17 mouse cellular contexts compared by ENCODE assay signal in the genomic region with DNA sequence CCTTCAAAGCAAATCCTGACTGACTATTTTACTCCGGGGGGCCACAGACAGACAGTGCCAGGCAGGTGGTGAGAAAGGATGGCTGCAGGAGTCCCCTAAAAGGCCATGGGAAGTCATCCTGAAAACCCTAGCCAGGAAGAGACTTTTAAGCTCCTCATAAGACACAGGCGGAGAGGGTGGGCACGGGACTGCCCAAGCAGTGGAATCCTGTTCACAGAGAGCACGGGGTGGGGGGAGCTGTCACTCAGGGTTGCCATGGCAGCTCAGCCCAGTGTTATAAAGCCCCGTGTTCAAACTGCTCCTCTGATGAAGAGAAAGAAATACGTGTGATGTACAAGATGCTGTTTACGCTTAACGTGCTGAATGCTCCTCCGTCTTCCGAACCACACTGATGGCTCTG.
A peak's percentile ranks its signal among the peaks of the same experiment; 100 is the strongest.
DNase-seq lines count a peak whose midpoint lies in the region; ATAC-seq and TF ChIP-seq lines count a peak whose summit lies in the region.
"Had no signal": no experiment of that assay in that cellular context is flagged by ENCODE, and none has a peak within 500 bp of the region (broad histone marks: within the 10 kb centered on the region; RNA-seq: fewer than 3 reads in every experiment).

No protein-coding gene starts in this region.

- H3K9me3 ChIP-seq in hindbrain, embryonic 10.5 days: no peaks in the 10 kb centered on the region
- H3K9me3 ChIP-seq in hindbrain, postnatal 0 days (ENCODE audit: low read length): no peaks in the 10 kb centered on the region
- H3K9me3 ChIP-seq in embryonic facial prominence, embryonic 10.5 days: no peaks in the 10 kb centered on the region; the same call in 1 of the 2 replicates
- no peaks in the 10 kb centered on the region for H3K9me3 ChIP-seq in hindbrain, embryonic 12.5 days (replicated peaks)
- H3K9me3 ChIP-seq in midbrain, embryonic 16.5 days (replicated peaks; ENCODE audit: control insufficient read depth, low read length, poor library complexity, severe bottlenecking): no peaks in the 10 kb centered on the region
- H3K9me3 ChIP-seq: limb, embryonic 10.5 days; liver, embryonic 13.5 days; stomach, embryonic 15.5 days had no signal

- no peak overlapping the region for H3K9ac ChIP-seq in hindbrain, postnatal 0 days (replicated peaks; ENCODE audit: low read length)
- H3K9ac ChIP-seq in hindbrain, embryonic 12.5 days: no peak overlapping the region
- no peak overlapping the region for H3K9ac ChIP-seq in midbrain, embryonic 16.5 days (ENCODE audit: low read depth, low read length)
- H3K9ac ChIP-seq: liver, embryonic 13.5 days; stomach, embryonic 15.5 days had no signal

- no peak overlapping the region for H3K4me3 ChIP-seq in hindbrain, embryonic 10.5 days
- H3K4me3 ChIP-seq in hindbrain, postnatal 0 days (ENCODE audit: low read length): no peak overlapping the region
- no peak overlapping the region for H3K4me3 ChIP-seq in embryonic facial prominence, embryonic 10.5 days
- H3K4me3 ChIP-seq in hindbrain, embryonic 12.5 days: no peak overlapping the region
- H3K4me3 ChIP-seq in midbrain, embryonic 16.5 days (ENCODE audit: low read depth, low read length): no peak overlapping the region
- H3K4me3 ChIP-seq: limb, embryonic 10.5 days; liver, embryonic 13.5 days; stomach, embryonic 15.5 days had no signal

- no peak for TF ChIP-seq CTCF in hindbrain, postnatal 0 days (IDR thresholded peaks at IDR 0.05; ENCODE audit: low read depth)

- no peaks in the 10 kb centered on the region for H3K36me3 ChIP-seq in hindbrain, embryonic 10.5 days
- no peaks in the 10 kb centered on the region for H3K36me3 ChIP-seq in hindbrain, postnatal 0 days (ENCODE audit: insufficient read depth, low read length)
- H3K36me3 ChIP-seq in embryonic facial prominence, embryonic 10.5 days (replicated peaks): no peaks in the 10 kb centered on the region
- no peaks in the 10 kb centered on the region for H3K36me3 ChIP-seq in hindbrain, embryonic 12.5 days
- H3K36me3 ChIP-seq in midbrain, embryonic 16.5 days (ENCODE audit: control insufficient read depth, insufficient read depth, low read length): no peaks in the 10 kb centered on the region
- H3K36me3 ChIP-seq: limb, embryonic 10.5 days; liver, embryonic 13.5 days; stomach, embryonic 15.5 days had no signal

- peak; percentile 48 for DNase-seq in hindbrain, embryonic 10.5 days (ENCODE audit: low spot score)
- DNase-seq in hindbrain, postnatal 0 days (ENCODE audit: low spot score): no peak
- DNase-seq in embryonic facial prominence, embryonic 10.5 days (ENCODE audit: low spot score): peak; percentile 24
- DNase-seq in thymus, adult 18-20 months: no peak
- DNase-seq in kidney, postnatal 36 days: no peak
- no peak for DNase-seq in thymus, postnatal 0 days (ENCODE audit: low spot score)
- DNase-seq: adrenal gland, postnatal 10 days; cerebellum, postnatal 36 days; heart, adult 18-20 months; kidney, postnatal 25 days; liver, embryonic 13.5 days; thymus, postnatal 4 days had no signal

- ATAC-seq in hindbrain, postnatal 0 days: no peak
- ATAC-seq in hindbrain, embryonic 12.5 days (ENCODE audit: low FRiP score): peak; percentile 78
- ATAC-seq in midbrain, embryonic 16.5 days: peak; percentile 71
- ATAC-seq: lung, postnatal 0 days had no signal

- H3K27ac ChIP-seq in hindbrain, embryonic 10.5 days: peak overlapping the region; percentile 23; the same call in 1 of the 2 replicates
- no peak overlapping the region for H3K27ac ChIP-seq in hindbrain, postnatal 0 days
- H3K27ac ChIP-seq in embryonic facial prominence, embryonic 10.5 days (replicated peaks): no peak overlapping the region
- no peak overlapping the region for H3K27ac ChIP-seq in hindbrain, embryonic 12.5 days
- H3K27ac ChIP-seq in midbrain, embryonic 16.5 days (ENCODE audit: low read length): no peak overlapping the region
- H3K27ac ChIP-seq: limb, embryonic 10.5 days; liver, embryonic 13.5 days; stomach, embryonic 15.5 days had no signal

- no peak overlapping the region for H3K4me2 ChIP-seq in hindbrain, postnatal 0 days (ENCODE audit: low read depth, low read length)
- H3K4me2 ChIP-seq in hindbrain, embryonic 12.5 days (replicated peaks): no peak overlapping the region
- 0 out of 2 replicates have a peak overlapping the region, but pooled peaks have one; percentile 5 for H3K4me2 ChIP-seq in midbrain, embryonic 16.5 days (ENCODE audit: low read length)
- H3K4me2 ChIP-seq: liver, embryonic 13.5 days; stomach, embryonic 15.5 days had no signal

- 54% methylated on average over 10 of the region's 10 CpGs for WGBS in hindbrain, embryonic 10.5 days
- WGBS in hindbrain, postnatal 0 days: 35% methylated on average over 10 of the region's 10 CpGs
- WGBS in embryonic facial prominence, embryonic 10.5 days: 78% methylated on average over 10 of the region's 10 CpGs
- WGBS in hindbrain, embryonic 12.5 days: 40% methylated on average over 10 of the region's 10 CpGs
- WGBS in midbrain, embryonic 16.5 days: 36% methylated on average over 10 of the region's 10 CpGs

- H3K27me3 ChIP-seq in hindbrain, embryonic 10.5 days (ENCODE audit: insufficient read depth, poor library complexity, severe bottlenecking): no peaks in the 10 kb centered on the region
- H3K27me3 ChIP-seq in hindbrain, postnatal 0 days (ENCODE audit: insufficient read depth, low read length): no peaks in the 10 kb centered on the region
- H3K27me3 ChIP-seq in embryonic facial prominence, embryonic 10.5 days (replicated peaks; ENCODE audit: low read depth, poor library complexity, severe bottlenecking): no peaks in the 10 kb centered on the region
- no peaks in the 10 kb centered on the region for H3K27me3 ChIP-seq in hindbrain, embryonic 12.5 days
- no peaks in the 10 kb centered on the region; the same call in 1 of the 2 replicates for H3K27me3 ChIP-seq in midbrain, embryonic 16.5 days (ENCODE audit: control insufficient read depth, insufficient read depth, low read depth, low read length)
- H3K27me3 ChIP-seq: liver, embryonic 13.5 days; stomach, embryonic 15.5 days had no signal

- H3K4me1 ChIP-seq in hindbrain, embryonic 10.5 days (replicated peaks): peaks cover 28% of the 10 kb centered on the region
- H3K4me1 ChIP-seq in hindbrain, postnatal 0 days (ENCODE audit: insufficient read depth, low read length): no peaks in the 10 kb centered on the region
- peaks cover 8% of the 10 kb centered on the region for H3K4me1 ChIP-seq in embryonic facial prominence, embryonic 10.5 days
- H3K4me1 ChIP-seq in hindbrain, embryonic 12.5 days: peaks cover 10% of the 10 kb centered on the region; the same call in 1 of the 2 replicates
- peaks cover 9% of the 10 kb centered on the region for H3K4me1 ChIP-seq in midbrain, embryonic 16.5 days (ENCODE audit: control insufficient read depth, insufficient read depth, low read length)
- H3K4me1 ChIP-seq: limb, embryonic 10.5 days; liver, embryonic 13.5 days; stomach, embryonic 15.5 days had no signal

Comparison
In these comparisons a context has a peak if more than half of its experiments do, and no peak if none do; other contexts are left out.
1. DNase-seq: peak in hindbrain, embryonic 10.5 days (single experiment) and embryonic facial prominence, embryonic 10.5 days (single experiment); none in hindbrain, postnatal 0 days (single experiment), thymus, adult 18-20 months (0 of 2), kidney, postnatal 36 days (0 of 2) and thymus, postnatal 0 days (single experiment).